ENCODE assay signal across 9 mouse cellular contexts in the genomic region with DNA sequence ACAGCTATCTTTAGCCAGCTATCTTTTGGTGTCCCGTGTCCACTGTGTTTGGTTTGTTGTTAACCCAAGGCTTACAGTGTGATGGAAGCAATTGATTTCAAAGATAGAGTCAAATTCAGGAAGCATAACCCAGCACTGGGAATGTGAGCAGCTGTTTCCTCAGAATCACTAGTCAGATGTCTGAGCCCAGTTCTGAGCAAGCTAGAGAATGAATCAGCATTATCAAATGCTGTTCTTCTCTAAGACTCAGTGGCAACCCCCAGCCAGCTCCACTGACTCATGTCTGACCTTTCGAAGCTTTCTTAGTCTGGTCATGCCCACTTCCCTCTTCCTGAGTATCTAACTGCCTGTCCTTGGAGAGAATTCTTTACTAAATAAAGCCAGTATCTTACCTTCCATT. TPM values are rescaled to one million over a fixed set of nuclear protein-coding genes. Genes with fewer than 3 reads are reported as not detected.
A peak's percentile ranks its signal among the peaks of the same experiment; 100 is the strongest.
DNase-seq lines count a peak whose midpoint lies in the region; ATAC-seq and TF ChIP-seq lines count a peak whose summit lies in the region.
"Had no signal": no experiment of that assay in that cellular context is flagged by ENCODE, and none has a peak within 500 bp of the region (broad histone marks: within the 10 kb centered on the region; RNA-seq: fewer than 3 reads in every experiment).

No protein-coding gene starts in this region.

- no peak overlapping the region for H3K4me2 ChIP-seq in embryonic facial prominence, embryonic 14.5 days (ENCODE audit: low read depth, low read length)
- no peak overlapping the region for H3K4me2 ChIP-seq in midbrain, embryonic 11.5 days
- no peak overlapping the region for H3K4me2 ChIP-seq in forebrain, postnatal 0 days (ENCODE audit: low read depth)

- H3K4me3 ChIP-seq in embryonic facial prominence, embryonic 14.5 days (ENCODE audit: low read depth, low read length) = no peak overlapping the region
- H3K4me3 ChIP-seq in embryonic facial prominence, embryonic 10.5 days = no peak overlapping the region
- H3K4me3 ChIP-seq in midbrain, embryonic 11.5 days (ENCODE audit: low read depth, low read length) = no peak overlapping the region
- no peak overlapping the region for H3K4me3 ChIP-seq in forebrain, postnatal 0 days (ENCODE audit: low read depth, low read length)

- DNase-seq in embryonic facial prominence, embryonic 14.5 days (ENCODE audit: low spot score) = peak; percentile 36
- DNase-seq in embryonic facial prominence, embryonic 10.5 days (ENCODE audit: low spot score) = no peak
- peak; percentile 60 to 65 for DNase-seq in right cerebral cortex, adult 2 months (ENCODE audit: low spot score in 2 of 2)
- DNase-seq in right cerebral cortex, postnatal 14 days = no peak
- no peak for DNase-seq in midbrain, embryonic 11.5 days (ENCODE audit: low spot score, missing footprints)
- no peak for DNase-seq in forebrain, postnatal 0 days
- DNase-seq: cerebellum, adult 9-11 months had no signal

- no peak overlapping the region for H3K27ac ChIP-seq in embryonic facial prominence, embryonic 14.5 days (replicated peaks; ENCODE audit: low read depth, low read length)
- no peak overlapping the region for H3K27ac ChIP-seq in embryonic facial prominence, embryonic 10.5 days (replicated peaks)
- H3K27ac ChIP-seq in midbrain, embryonic 11.5 days (ENCODE audit: low read depth, low read length) = no peak overlapping the region
- H3K27ac ChIP-seq in forebrain, postnatal 0 days (ENCODE audit: low read depth, low read length) = no peak overlapping the region

- H3K4me1 ChIP-seq in embryonic facial prominence, embryonic 14.5 days (ENCODE audit: control insufficient read depth, insufficient read depth, low read length) = no peaks in the 10 kb centered on the region
- H3K4me1 ChIP-seq in embryonic facial prominence, embryonic 10.5 days = 0 out of 2 replicates have a peak, but pooled peaks cover 2% of the 10 kb centered on the region
- no peaks in the 10 kb centered on the region for H3K4me1 ChIP-seq in midbrain, embryonic 11.5 days (ENCODE audit: control insufficient read depth, insufficient read depth, low read length)
- H3K4me1 ChIP-seq in forebrain, postnatal 0 days (ENCODE audit: insufficient read depth) = no peaks in the 10 kb centered on the region

- peaks cover 38% of the 10 kb centered on the region for H3K36me3 ChIP-seq in embryonic facial prominence, embryonic 14.5 days (ENCODE audit: control insufficient read depth, insufficient read depth, low read length)
- peaks cover 56% of the 10 kb centered on the region for H3K36me3 ChIP-seq in embryonic facial prominence, embryonic 10.5 days (replicated peaks)
- H3K36me3 ChIP-seq in midbrain, embryonic 11.5 days (ENCODE audit: control insufficient read depth, insufficient read depth, low read length) = peaks cover 3% of the 10 kb centered on the region
- H3K36me3 ChIP-seq in forebrain, postnatal 0 days (ENCODE audit: insufficient read depth) = peaks cover 36% of the 10 kb centered on the region

- H3K27me3 ChIP-seq in embryonic facial prominence, embryonic 14.5 days (replicated peaks; ENCODE audit: control insufficient read depth, insufficient read depth, low read length) = no peaks in the 10 kb centered on the region
- no peaks in the 10 kb centered on the region for H3K27me3 ChIP-seq in embryonic facial prominence, embryonic 10.5 days (replicated peaks; ENCODE audit: low read depth, poor library complexity, severe bottlenecking)
- no peaks in the 10 kb centered on the region for H3K27me3 ChIP-seq in midbrain, embryonic 11.5 days (ENCODE audit: control insufficient read depth, insufficient read depth, low read length)
- H3K27me3 ChIP-seq in forebrain, postnatal 0 days (ENCODE audit: insufficient read depth, low read length) = no peaks in the 10 kb centered on the region

- WGBS in embryonic facial prominence, embryonic 14.5 days = 62% methylated on average over 2 of the region's 2 CpGs
- 68% methylated on average over 2 of the region's 2 CpGs for WGBS in embryonic facial prominence, embryonic 10.5 days
- WGBS in midbrain, embryonic 11.5 days = 80% methylated on average over 2 of the region's 2 CpGs
- WGBS in forebrain, postnatal 0 days = 83% methylated on average over 2 of the region's 2 CpGs

- no peak overlapping the region for H3K9ac ChIP-seq in embryonic facial prominence, embryonic 14.5 days (ENCODE audit: low read depth, low read length)
- no peak overlapping the region for H3K9ac ChIP-seq in midbrain, embryonic 11.5 days (ENCODE audit: low read length)
- no peak overlapping the region for H3K9ac ChIP-seq in forebrain, postnatal 0 days

- no peak for TF ChIP-seq CTCF in forebrain, postnatal 0 days (IDR thresholded peaks at IDR 0.05; ENCODE audit: low read depth)

- ATAC-seq in embryonic facial prominence, embryonic 14.5 days (ENCODE audit: low read depth) = no peak; the same call in 1 of the 2 replicates
- ATAC-seq in hematopoietic stem cell, adult 5-6 weeks (replicated peaks in 1 of 2; ENCODE audit: insufficient read depth in 1 of 2, low FRiP score in 2 of 2, low TSS enrichment in 1 of 2, low read depth in 1 of 2, poor library complexity in 2 of 2, severe bottlenecking in 2 of 2) = peak; percentile 76 to 78
- no peak for ATAC-seq in midbrain, embryonic 11.5 days (ENCODE audit: low FRiP score)
- ATAC-seq in forebrain, postnatal 0 days = no peak
- no peak for ATAC-seq in inflammation-experienced regulatory T-cells, adult 6 months

- no peaks in the 10 kb centered on the region for H3K9me3 ChIP-seq in embryonic facial prominence, embryonic 14.5 days (ENCODE audit: control insufficient read depth, low read length)
- H3K9me3 ChIP-seq in embryonic facial prominence, embryonic 10.5 days = no peaks in the 10 kb centered on the region
- no peaks in the 10 kb centered on the region for H3K9me3 ChIP-seq in midbrain, embryonic 11.5 days (ENCODE audit: control insufficient read depth, low read length)
- H3K9me3 ChIP-seq in forebrain, postnatal 0 days (ENCODE audit: low read length) = no peaks in the 10 kb centered on the region

RNA-seq across cellular contexts. Expression of a gene that starts 35.5 kb away (rescaled TPM):
- polyA plus RNA-seq in embryonic facial prominence, embryonic 14.5 days (2014; fragmentation: Nextera tagmentation; extraction: Ambion mirVana) = 2.0 and 3.4 TPM in 2 replicates
- 1.2 and 1.3 TPM in 2 replicates for polyA plus RNA-seq in embryonic facial prominence, embryonic 10.5 days (2016; fragmentation: Nextera tagmentation; extraction: Ambion mirVana)
- total RNA-seq in hematopoietic stem cell, adult 5-6 weeks (2017) = 12.1 and 12.6 TPM in 2 replicates
- 0.40 and 0.56 TPM in 2 replicates for polyA plus RNA-seq in midbrain, embryonic 11.5 days (2014; fragmentation: Nextera tagmentation; extraction: Ambion mirVana)
- total RNA-seq in forebrain, postnatal 0 days (2014; rRNA removed) = 0.10 and 0.31 TPM in 2 replicates
- polyA plus RNA-seq in forebrain, postnatal 0 days (2015; fragmentation: Nextera tagmentation; extraction: Ambion mirVana) = 0.16 and 0.20 TPM in 2 replicates
- under 1 TPM in 2 of 3 experiments, not detected in 1; 0.24 to 0.30 TPM for polyA plus RNA-seq in inflammation-experienced regulatory T-cells, adult 6 months (2017; shearing (Covaris generic))

Comparison
In these comparisons a context has a peak if more than half of its experiments do, and no peak if none do; other contexts are left out.
1. DNase-seq: peak in embryonic facial prominence, embryonic 14.5 days (single experiment) and right cerebral cortex, adult 2 months (2 of 2); none in embryonic facial prominence, embryonic 10.5 days (single experiment), right cerebral cortex, postnatal 14 days (single experiment), midbrain, embryonic 11.5 days (single experiment) and forebrain, postnatal 0 days (single experiment).
2. ATAC-seq: peak in hematopoietic stem cell, adult 5-6 weeks (2 of 2); none in embryonic facial prominence, embryonic 14.5 days (single experiment), midbrain, embryonic 11.5 days (single experiment), forebrain, postnatal 0 days (single experiment) and inflammation-experienced regulatory T-cells, adult 6 months (single experiment).